Mouse (Mus musculus): ENCODE measurements around the gene Fzd4. TPM values are rescaled to one million over a fixed set of nuclear protein-coding genes. Genes with fewer than 3 reads are reported as not detected.

The Fzd4 gene
- total RNA-seq, 2 experiments from 2014 or later: 6.3 to 6.9 TPM

DNA sequence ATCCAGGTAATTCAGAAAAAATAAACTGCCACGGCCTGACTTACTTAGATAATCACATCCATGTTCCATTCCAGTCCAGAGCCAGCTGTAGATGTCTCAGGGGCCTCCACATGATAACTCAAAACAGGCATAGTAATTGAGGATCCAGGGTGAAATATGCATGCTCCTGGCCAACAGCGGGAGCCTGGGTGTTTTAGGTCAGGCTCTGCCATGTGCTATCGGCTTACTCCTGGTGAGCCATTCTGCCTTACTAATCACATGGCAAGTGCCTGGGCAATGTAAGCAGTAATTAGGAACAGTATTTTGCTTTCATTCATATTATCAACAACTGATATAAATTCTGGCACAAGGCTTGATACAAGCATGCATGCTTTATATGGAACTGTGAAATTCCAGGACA, 57.2 kb downstream of the Fzd4 start:
- intact Hi-C loops (cut with DNase I): no loop called here
- no peak for DNase-seq (ENCODE audit: low spot score in 2 of 2)

Other genes starting within 250 kb of the Fzd4 start
- gene Tmem135, start 133 bp upstream of the Fzd4 start, total RNA-seq (2021): 10 to 100 TPM; 65.1 to 73.9 TPM
- gene Prss23, start 122.8 kb downstream of the Fzd4 start, total RNA-seq (2021): 10 to 100 TPM; 18.2 to 19.0 TPM
- gene Me3, start 228.0 kb downstream of the Fzd4 start, total RNA-seq (2021): 100 to 1,000 TPM in 1 of 2 experiments, 10 to 100 TPM in 1; 93.5 to 100 TPM

Data from left cerebral cortex, postnatal 25 days (tissue).